Mouse (Mus musculus): ENCODE results near the gene Sirt1.

DNA sequence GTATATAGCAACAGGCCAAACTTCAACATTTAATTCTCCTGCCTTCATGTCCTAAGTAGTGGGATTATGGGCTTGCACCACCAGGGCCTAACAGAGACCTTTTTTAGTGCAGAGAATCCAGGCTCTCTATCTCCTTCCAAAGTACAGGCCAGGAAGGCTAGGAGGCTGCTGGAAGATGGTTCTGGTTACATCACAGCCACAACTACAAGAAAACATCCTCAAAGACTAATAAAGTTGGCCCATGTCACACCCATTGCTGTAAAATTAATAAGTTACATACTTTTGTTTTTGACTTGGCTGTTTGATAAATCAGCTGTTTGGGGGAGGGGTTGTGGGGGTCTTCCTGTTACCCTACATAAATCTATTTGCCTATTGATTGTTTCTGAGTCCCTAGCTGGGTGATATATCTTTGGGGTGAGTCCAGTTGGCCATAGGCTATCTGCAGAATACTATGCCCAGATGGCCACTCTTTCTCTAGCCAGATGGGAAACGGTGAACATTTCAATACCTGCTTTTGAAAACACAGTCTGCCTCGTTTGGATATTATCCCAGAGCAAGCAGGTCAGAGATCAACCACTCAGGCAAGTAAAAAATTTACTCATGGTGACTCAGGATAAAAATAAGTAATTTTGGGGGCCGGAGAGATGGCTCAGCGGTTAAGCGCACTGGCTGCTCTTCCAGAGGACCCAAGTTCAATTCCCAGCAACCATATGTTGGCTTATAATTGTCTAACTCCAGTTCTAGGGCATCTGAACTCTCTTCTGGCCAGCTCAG, 21.4 kb upstream of the Sirt1 start:
- TF ChIP-seq CTCF (IDR thresholded peaks at IDR 0.05; ENCODE audit: extremely low read depth, insufficient read depth, insufficient read length, insufficient replicate concordance) = no peak
- TF ChIP-seq POLR2A (IDR thresholded peaks at IDR 0.05; ENCODE audit: low read depth, low read length) = no peak
